Mouse (Mus musculus) ES-Bruce4 (cell line): ENCODE measurements around the gene Hspbap1.

Experiments
- CTCF ChIP-seq: IDR thresholded peaks from one replicate; pipeline ENCODE4 v1.8.1; 2011; ENCODE audit warnings: low read depth, low read length
- EP300 ChIP-seq: IDR thresholded peaks from 2 replicates; pipeline ENCODE4 v1.6.1; 2011; ENCODE audit warnings: low read depth, low read length; ENCODE audit not compliant: insufficient read depth
- POLR2A ChIP-seq: IDR thresholded peaks from one replicate; pipeline ENCODE4 v1.8.1; 2011; ENCODE audit warnings: low read length; ENCODE audit not compliant: insufficient read depth

GRCm38 (mm10) chr16:35764941-35765340 lies 5.2 kb upstream of the Hspbap1 start:
- no peak for TF ChIP-seq CTCF
- TF ChIP-seq POLR2A: no peak
- no peak for TF ChIP-seq EP300
